Mouse (Mus musculus): ENCODE results near the gene Sema3e. TPM values are rescaled to one million over a fixed set of nuclear protein-coding genes. Genes with fewer than 3 reads are reported as not detected.

The Sema3e gene
- polyA plus RNA-seq, 1 experiment from 2014 or later, result 0.42 TPM

DNA sequence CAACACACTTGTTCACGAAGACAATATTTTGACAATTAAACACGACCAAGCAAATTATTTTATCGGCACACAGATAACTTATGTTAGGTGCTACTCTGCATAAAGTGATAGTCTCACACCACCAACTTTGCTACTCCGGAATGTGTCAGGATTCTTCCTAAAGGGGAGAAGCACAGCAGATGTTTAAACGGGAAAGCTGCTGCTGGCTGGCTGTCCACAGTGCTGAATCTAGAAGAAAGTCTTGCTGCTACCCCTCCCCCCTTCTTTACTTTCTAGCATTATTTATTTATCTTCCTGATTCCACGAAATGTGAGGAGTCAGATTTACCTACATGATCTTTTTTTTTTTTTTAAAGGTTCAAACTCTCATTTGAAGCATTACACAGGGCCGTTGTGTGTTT lies 23.6 kb downstream of the Sema3e start:
- Histone ChIP-seq H3K27ac (ENCODE audit: low read length) (no peak overlapping the region), H3K36me3 (ENCODE audit: control insufficient read depth, insufficient read depth) (no peaks in the 10 kb centered on the region), H3K4me1 (ENCODE audit: control insufficient read depth, insufficient read depth, low read length) (no peaks in the 10 kb centered on the region), H3K4me3 (ENCODE audit: low read length) (no peak overlapping the region), H3K9me3 (replicated peaks; ENCODE audit: control insufficient read depth, low read length) (no peaks in the 10 kb centered on the region), H3K9ac (ENCODE audit: low read length) (no peak overlapping the region), H3K27me3 (ENCODE audit: control insufficient read depth, insufficient read depth, low read length) (no peaks in the 10 kb centered on the region), H3K4me2 (ENCODE audit: low read depth, low read length) (no peak overlapping the region)
- ATAC-seq (replicated peaks; ENCODE audit: extremely low read depth, insufficient read depth, low FRiP score), result no peak
- 27% methylated on average over 7 of the region's 7 CpGs for WGBS

DNA sequence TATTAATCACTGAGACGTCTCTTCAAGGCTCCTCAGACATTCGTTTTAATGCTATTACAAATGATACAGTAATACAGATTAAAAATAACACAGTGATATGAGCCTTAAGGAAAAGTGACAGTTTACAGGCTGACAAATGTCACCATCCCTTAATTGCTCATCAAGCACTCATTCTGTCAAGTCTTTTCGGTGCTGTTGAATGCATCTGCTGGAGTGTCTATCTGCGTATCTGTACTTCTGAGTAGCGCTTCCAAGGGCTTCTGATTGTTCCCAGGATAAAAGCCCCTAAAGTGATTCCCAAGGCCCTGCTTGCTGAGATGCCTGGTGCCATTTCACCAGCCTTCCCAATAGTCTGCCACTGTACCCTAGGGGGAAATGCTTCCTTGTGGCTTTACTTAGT lies 29.4 kb downstream of the Sema3e start:
- Histone ChIP-seq H3K4me1 (ENCODE audit: control insufficient read depth, insufficient read depth, low read length) (no peaks in the 10 kb centered on the region), H3K27me3 (ENCODE audit: control insufficient read depth, insufficient read depth, low read length) (no peaks in the 10 kb centered on the region), H3K4me3 (ENCODE audit: low read length) (no peak overlapping the region), H3K27ac (ENCODE audit: low read length) (no peak overlapping the region), H3K9ac (ENCODE audit: low read length) (no peak overlapping the region), H3K36me3 (ENCODE audit: control insufficient read depth, insufficient read depth) (no peaks in the 10 kb centered on the region), H3K4me2 (ENCODE audit: low read depth, low read length) (no peak overlapping the region), H3K9me3 (replicated peaks; ENCODE audit: control insufficient read depth, low read length) (no peaks in the 10 kb centered on the region)
- ATAC-seq (replicated peaks; ENCODE audit: extremely low read depth, insufficient read depth, low FRiP score), result no peak
- WGBS, result 59% methylated on average over 5 of the region's 5 CpGs

DNA sequence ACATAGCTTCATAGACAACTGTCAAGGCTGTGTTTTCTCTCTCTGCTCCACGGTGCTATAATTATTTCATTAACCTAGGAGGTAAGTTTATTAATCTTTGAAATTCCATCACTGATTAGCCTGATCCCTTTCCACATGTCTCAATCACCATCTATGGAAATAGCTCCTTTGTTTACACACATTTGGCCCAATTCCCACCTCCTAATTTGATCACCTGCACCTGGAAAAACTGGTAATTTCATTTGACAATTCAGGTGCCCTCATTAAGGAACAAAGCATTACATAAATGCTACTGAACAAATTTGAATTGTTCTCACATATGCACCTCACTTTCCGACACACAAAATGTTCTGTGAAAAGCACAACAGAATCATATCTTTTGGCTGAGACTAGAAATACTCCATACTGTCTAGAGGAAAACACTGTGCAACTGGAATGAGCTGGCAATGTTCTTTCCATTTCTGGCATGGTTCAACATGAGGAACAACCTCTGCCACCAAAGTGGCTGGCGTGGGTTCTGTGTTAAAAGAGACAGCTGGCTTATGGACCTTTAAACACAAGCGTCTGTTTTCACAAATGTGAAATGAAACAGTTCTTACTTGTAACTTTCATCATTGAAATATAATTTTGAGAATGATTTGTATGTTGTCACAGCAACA lies 34.9 kb downstream of the Sema3e start:
- H3K4me2 ChIP-seq (ENCODE audit: low read depth, low read length), result no peak overlapping the region
- H3K9me3 ChIP-seq (replicated peaks; ENCODE audit: control insufficient read depth, low read length), result no peaks in the 10 kb centered on the region
- no peaks in the 10 kb centered on the region for H3K36me3 ChIP-seq (ENCODE audit: control insufficient read depth, insufficient read depth)
- 70% methylated on average over 4 of the region's 4 CpGs for WGBS
- H3K9ac ChIP-seq (ENCODE audit: low read length), result no peak overlapping the region
- H3K4me1 ChIP-seq (ENCODE audit: control insufficient read depth, insufficient read depth, low read length), result no peaks in the 10 kb centered on the region
- ATAC-seq (replicated peaks; ENCODE audit: extremely low read depth, insufficient read depth, low FRiP score), result no peak
- no peak overlapping the region for H3K27ac ChIP-seq (ENCODE audit: low read length)
- no peaks in the 10 kb centered on the region for H3K27me3 ChIP-seq (ENCODE audit: control insufficient read depth, insufficient read depth, low read length)
- H3K4me3 ChIP-seq (ENCODE audit: low read length), result no peak overlapping the region

DNA sequence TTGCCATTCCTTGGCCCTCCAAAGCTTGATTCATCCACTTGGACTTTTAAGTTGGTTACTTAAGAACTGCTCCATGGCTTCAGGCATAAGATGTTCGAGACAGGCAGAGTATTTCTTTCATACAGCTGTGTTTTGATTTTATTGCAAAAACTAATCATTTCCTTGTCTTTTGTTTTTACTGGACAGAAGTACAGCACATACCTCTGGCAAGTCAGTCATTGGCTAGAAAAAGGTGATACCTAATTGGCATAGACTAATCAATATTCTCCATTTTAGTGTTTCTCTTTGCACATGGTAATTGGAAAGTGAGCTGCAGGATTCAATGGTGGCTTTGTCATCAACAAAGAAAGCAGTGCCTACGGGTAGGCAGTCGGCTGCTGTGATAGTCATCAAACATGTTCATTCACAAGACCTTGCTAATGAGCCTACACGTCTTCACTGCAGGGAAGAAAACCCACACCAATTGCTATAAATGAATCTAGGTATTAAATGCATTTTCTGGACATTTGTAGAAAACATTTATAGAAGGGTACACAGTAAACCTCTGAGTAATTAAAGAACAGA lies 37.9 kb downstream of the Sema3e start:
- ATAC-seq (replicated peaks; ENCODE audit: extremely low read depth, insufficient read depth, low FRiP score), result no peak
- H3K4me2 ChIP-seq (ENCODE audit: low read depth, low read length), result no peak overlapping the region
- no peaks in the 10 kb centered on the region for H3K27me3 ChIP-seq (ENCODE audit: control insufficient read depth, insufficient read depth, low read length)
- WGBS, result 66% methylated on average over 4 of the region's 4 CpGs
- H3K4me3 ChIP-seq (ENCODE audit: low read length), result no peak overlapping the region
- no peaks in the 10 kb centered on the region for H3K9me3 ChIP-seq (replicated peaks; ENCODE audit: control insufficient read depth, low read length)
- H3K27ac ChIP-seq (ENCODE audit: low read length), result no peak overlapping the region
- H3K9ac ChIP-seq (ENCODE audit: low read length), result no peak overlapping the region
- H3K36me3 ChIP-seq (ENCODE audit: control insufficient read depth, insufficient read depth), result no peaks in the 10 kb centered on the region
- no peaks in the 10 kb centered on the region for H3K4me1 ChIP-seq (ENCODE audit: control insufficient read depth, insufficient read depth, low read length)

DNA sequence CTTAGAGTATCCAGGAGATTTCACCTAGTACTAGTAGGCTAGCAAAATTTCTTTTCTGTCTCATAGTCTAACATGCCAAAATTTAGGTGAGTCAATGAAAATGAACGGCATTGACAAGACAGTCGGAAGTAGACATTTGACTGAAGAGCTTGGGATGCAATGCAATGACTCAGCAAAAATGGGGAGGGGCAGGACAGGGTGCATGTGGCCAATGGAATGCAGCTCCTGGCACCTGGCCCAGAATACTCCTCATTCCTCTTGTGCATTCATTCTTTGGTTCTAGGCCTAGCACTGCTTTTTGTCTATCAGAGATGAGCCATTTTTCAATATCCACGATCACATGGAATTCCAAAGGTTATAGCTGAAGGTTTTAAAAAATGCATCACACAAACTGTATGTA lies 48.1 kb downstream of the Sema3e start:
- Histone ChIP-seq H3K27ac (ENCODE audit: low read length) (no peak overlapping the region), H3K9me3 (replicated peaks; ENCODE audit: control insufficient read depth, low read length) (no peaks in the 10 kb centered on the region), H3K4me1 (ENCODE audit: control insufficient read depth, insufficient read depth, low read length) (peaks cover 3% of the 10 kb centered on the region; the same call in 1 of the 2 replicates), H3K27me3 (ENCODE audit: control insufficient read depth, insufficient read depth, low read length) (no peaks in the 10 kb centered on the region), H3K9ac (ENCODE audit: low read length) (no peak overlapping the region), H3K4me2 (ENCODE audit: low read depth, low read length) (no peak overlapping the region), H3K4me3 (ENCODE audit: low read length) (no peak overlapping the region), H3K36me3 (ENCODE audit: control insufficient read depth, insufficient read depth) (no peaks in the 10 kb centered on the region)
- WGBS, result 43% methylated on average over 3 of the region's 3 CpGs
- 0 out of 2 replicates have a peak, but pooled peaks have one; percentile 52 for ATAC-seq (replicated peaks; ENCODE audit: extremely low read depth, insufficient read depth, low FRiP score)

DNA sequence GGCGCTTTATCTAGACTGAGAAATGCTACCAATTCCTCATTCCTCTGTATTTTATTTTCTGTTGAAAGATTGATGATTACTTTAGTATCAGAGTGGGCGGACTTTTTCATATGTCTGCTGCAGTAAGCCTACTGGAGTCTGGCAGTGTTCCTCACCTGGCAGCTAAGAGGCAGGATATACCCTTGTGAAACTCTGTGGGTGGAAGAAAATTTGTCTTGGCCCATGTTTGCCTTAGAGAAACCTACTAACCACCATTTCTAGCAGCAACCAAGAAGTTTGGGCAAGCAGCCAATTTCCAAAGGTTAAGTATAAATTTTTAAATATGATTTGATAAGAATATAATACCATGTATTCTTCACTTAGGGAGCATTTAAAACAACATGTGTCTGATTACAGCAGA lies 63.0 kb downstream of the Sema3e start:
- 48% methylated on average over 2 of the region's 2 CpGs for WGBS
- Histone ChIP-seq H3K9ac (ENCODE audit: low read length) (no peak overlapping the region), H3K4me2 (ENCODE audit: low read depth, low read length) (no peak overlapping the region), H3K27me3 (ENCODE audit: control insufficient read depth, insufficient read depth, low read length) (no peaks in the 10 kb centered on the region), H3K36me3 (ENCODE audit: control insufficient read depth, insufficient read depth) (no peaks in the 10 kb centered on the region), H3K27ac (ENCODE audit: low read length) (no peak overlapping the region), H3K4me3 (ENCODE audit: low read length) (no peak overlapping the region), H3K4me1 (ENCODE audit: control insufficient read depth, insufficient read depth, low read length) (no peaks in the 10 kb centered on the region), H3K9me3 (replicated peaks; ENCODE audit: control insufficient read depth, low read length) (no peaks in the 10 kb centered on the region)
- ATAC-seq (replicated peaks; ENCODE audit: extremely low read depth, insufficient read depth, low FRiP score), result no peak

DNA sequence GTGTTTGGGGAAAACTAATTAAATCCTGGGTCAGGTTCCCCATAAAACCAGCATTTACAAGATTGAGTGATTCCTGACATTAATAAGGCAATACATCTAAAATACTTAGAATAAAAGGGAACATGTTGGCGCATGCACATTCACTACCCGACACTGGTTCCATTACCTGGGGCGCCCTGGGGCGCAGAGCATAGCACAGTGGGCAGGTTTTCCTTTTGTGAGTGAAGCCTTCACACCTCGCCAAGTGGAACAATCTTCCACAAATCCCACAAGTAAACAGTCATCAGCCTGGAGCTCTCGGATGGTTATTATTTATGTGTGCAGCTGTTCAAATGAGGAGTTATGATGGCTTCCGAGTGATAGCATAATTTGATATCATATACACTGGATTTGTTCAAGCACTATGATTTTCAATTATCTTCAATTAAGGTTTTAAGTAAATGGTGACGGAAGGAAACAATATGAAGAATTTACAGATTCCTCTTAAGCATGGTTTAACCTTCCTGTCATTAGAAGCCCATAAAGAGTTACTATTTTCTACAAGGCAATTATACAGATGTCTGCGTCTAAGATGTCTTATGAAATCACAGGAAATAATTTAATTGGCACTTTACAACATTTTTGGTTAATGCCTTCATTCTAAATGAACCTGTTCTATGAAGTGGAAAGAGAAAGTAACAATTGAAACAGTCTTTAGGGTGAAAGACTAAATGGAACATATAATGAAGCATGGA lies 65.0 kb downstream of the Sema3e start:
- Histone ChIP-seq H3K36me3 (ENCODE audit: control insufficient read depth, insufficient read depth) (no peaks in the 10 kb centered on the region), H3K27me3 (ENCODE audit: control insufficient read depth, insufficient read depth, low read length) (no peaks in the 10 kb centered on the region), H3K9ac (ENCODE audit: low read length) (no peak overlapping the region), H3K4me3 (ENCODE audit: low read length) (no peak overlapping the region), H3K9me3 (replicated peaks; ENCODE audit: control insufficient read depth, low read length) (no peaks in the 10 kb centered on the region), H3K4me2 (ENCODE audit: low read depth, low read length) (no peak overlapping the region), H3K4me1 (ENCODE audit: control insufficient read depth, insufficient read depth, low read length) (no peaks in the 10 kb centered on the region), H3K27ac (ENCODE audit: low read length) (no peak overlapping the region)
- no peak for ATAC-seq (replicated peaks; ENCODE audit: extremely low read depth, insufficient read depth, low FRiP score)
- 87% methylated on average over 9 of the region's 9 CpGs for WGBS

DNA sequence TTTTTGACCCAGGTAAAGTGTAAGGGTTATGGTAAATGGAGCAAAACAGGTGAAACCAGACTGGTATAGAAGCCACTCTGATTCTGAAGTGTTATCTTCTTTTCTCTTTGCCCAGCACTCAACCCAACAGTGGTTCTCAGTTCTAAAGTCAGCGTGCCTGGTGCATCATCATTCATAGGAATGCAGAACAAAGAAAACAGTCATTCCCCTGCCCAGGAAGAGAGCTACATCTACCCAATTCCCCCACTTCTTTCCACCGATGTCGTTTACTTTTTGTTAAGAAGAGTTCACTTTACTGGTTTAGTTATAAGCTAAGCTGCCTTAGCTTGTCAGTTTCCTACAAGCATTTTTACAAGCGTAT lies 65.5 kb downstream of the Sema3e start:
- 75% methylated on average over 4 of the region's 4 CpGs for WGBS
- Histone ChIP-seq H3K27me3 (ENCODE audit: control insufficient read depth, insufficient read depth, low read length) (no peaks in the 10 kb centered on the region), H3K4me2 (ENCODE audit: low read depth, low read length) (no peak overlapping the region), H3K4me3 (ENCODE audit: low read length) (no peak overlapping the region), H3K9me3 (replicated peaks; ENCODE audit: control insufficient read depth, low read length) (no peaks in the 10 kb centered on the region), H3K9ac (ENCODE audit: low read length) (no peak overlapping the region), H3K36me3 (ENCODE audit: control insufficient read depth, insufficient read depth) (no peaks in the 10 kb centered on the region), H3K27ac (ENCODE audit: low read length) (no peak overlapping the region), H3K4me1 (ENCODE audit: control insufficient read depth, insufficient read depth, low read length) (no peaks in the 10 kb centered on the region)
- no peak for ATAC-seq (replicated peaks; ENCODE audit: extremely low read depth, insufficient read depth, low FRiP score)

DNA sequence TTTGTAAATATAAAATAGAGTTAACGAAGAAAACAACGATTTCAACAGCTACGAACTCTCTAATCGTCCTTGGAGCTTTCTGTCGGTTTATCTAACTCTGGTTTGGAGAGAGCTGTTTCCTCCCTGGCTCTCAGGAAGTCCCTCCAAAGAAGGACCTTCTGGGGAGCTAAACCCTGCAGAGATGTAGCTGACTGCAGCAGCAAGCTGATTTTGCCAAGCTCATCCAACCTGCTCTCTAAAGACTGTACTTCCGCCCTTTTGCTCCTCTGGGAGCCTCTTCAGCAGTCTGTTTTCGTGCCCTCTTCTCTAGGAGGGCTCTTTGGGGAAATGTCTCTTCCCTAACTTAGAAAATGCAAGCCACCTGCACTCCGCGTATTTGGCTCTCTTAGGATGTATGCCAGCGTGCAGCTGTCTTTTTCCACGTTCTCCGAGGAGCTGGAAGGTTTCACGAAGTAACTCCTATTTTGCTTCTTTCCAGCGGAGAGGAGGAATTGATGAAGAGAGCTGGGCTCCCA lies 67.2 kb downstream of the Sema3e start:
- H3K9ac ChIP-seq (ENCODE audit: low read length), result no peak overlapping the region
- H3K27me3 ChIP-seq (ENCODE audit: control insufficient read depth, insufficient read depth, low read length), result no peaks in the 10 kb centered on the region
- no peaks in the 10 kb centered on the region for H3K9me3 ChIP-seq (replicated peaks; ENCODE audit: control insufficient read depth, low read length)
- no peak for ATAC-seq (replicated peaks; ENCODE audit: extremely low read depth, insufficient read depth, low FRiP score)
- H3K4me1 ChIP-seq (ENCODE audit: control insufficient read depth, insufficient read depth, low read length), result no peaks in the 10 kb centered on the region
- H3K4me3 ChIP-seq (ENCODE audit: low read length), result no peak overlapping the region
- WGBS, result 40% methylated on average over 14 of the region's 14 CpGs
- no peak overlapping the region for H3K27ac ChIP-seq (ENCODE audit: low read length)
- H3K4me2 ChIP-seq (ENCODE audit: low read depth, low read length), result peak overlapping the region; percentile 18
- H3K36me3 ChIP-seq (ENCODE audit: control insufficient read depth, insufficient read depth), result no peaks in the 10 kb centered on the region

Data from heart, embryonic 16.5 days (tissue).